Mouse (Mus musculus): Measurements from ENCODE around the gene Gm49486. TPM values are rescaled to one million over a fixed set of nuclear protein-coding genes. Genes with fewer than 3 reads are reported as not detected.

Gm49486 gene
- polyA plus RNA-seq, 1 experiment from 2014 or later: 0.43 TPM

DNA sequence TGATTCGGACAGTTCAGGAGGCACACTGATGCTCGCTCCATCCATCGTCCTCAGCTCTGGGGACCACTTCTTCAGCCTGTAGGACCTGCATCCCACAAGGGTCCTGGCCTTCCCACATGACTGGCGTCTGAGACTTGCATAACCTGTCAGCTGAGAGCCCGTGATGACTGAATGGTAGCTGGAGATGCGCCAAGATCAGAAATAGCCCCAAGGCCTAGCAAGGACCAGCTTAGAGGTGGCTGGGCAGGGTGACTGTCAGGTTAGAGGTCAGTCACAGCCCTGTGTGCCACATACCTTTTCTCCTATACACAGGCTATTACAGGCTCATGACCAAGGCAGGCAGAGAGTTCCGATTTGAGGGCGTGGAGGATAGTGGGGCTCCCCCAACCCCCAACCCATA, 33.7 kb upstream of the Gm49486 start:
- WGBS: 84% methylated on average over 8 of the region's 8 CpGs
- no peak for DNase-seq (ENCODE audit: low spot score)
- Histone ChIP-seq H3K4me1 (ENCODE audit: control insufficient read depth, insufficient read depth, low read length) (peaks cover 4% of the 10 kb centered on the region; the same call in 1 of the 2 replicates), H3K36me3 (ENCODE audit: control insufficient read depth, insufficient read depth, low read length) (no peaks in the 10 kb centered on the region), H3K9me3 (ENCODE audit: control insufficient read depth, low read length) (no peaks in the 10 kb centered on the region), H3K27me3 (ENCODE audit: control insufficient read depth, insufficient read depth, low read length) (no peaks in the 10 kb centered on the region), H3K9ac (ENCODE audit: low read length) (no peak overlapping the region), H3K27ac (replicated peaks; ENCODE audit: low read depth, low read length) (no peak overlapping the region), H3K4me2 (ENCODE audit: low read depth, severe bottlenecking) (no peak overlapping the region), H3K4me3 (ENCODE audit: low read depth, low read length) (no peak overlapping the region)
- ATAC-seq (ENCODE audit: insufficient number of reproducible peaks, low FRiP score, low TSS enrichment, low read depth): no peak

DNA sequence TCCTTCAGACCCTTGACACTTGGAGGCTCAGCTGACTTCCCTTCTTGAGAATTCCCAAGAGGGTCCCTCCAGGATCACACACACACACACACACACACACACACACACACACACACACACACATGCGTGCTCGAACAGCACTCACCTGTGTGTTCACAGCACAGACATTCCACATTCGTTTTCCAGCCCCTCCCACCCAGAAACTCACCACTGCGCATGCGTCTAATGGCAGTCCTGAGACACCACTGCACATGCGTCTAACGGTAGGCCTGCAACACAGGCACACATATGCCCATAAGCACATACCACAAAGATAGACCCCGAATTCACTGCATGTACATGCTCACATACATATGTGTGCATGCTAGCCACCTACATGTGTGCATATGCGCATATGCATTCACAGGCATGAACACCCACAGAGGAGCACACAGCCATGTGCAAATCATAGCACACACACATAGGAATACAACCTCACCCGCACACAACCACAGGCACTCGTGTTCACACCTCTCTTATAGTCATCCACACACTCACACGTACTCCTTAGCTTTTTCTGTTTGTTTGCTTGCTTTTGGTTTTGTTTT, 29.7 kb upstream of the Gm49486 start:
- H3K27me3 ChIP-seq (ENCODE audit: control insufficient read depth, insufficient read depth, low read length): no peaks in the 10 kb centered on the region
- ATAC-seq (ENCODE audit: insufficient number of reproducible peaks, low FRiP score, low TSS enrichment, low read depth): no peak
- H3K4me1 ChIP-seq (ENCODE audit: control insufficient read depth, insufficient read depth, low read length): peaks cover 12% of the 10 kb centered on the region
- DNase-seq (ENCODE audit: low spot score): no peak
- no peak overlapping the region for H3K4me3 ChIP-seq (ENCODE audit: low read depth, low read length)
- 91% methylated on average over 12 of the region's 12 CpGs for WGBS
- H3K4me2 ChIP-seq (ENCODE audit: low read depth, severe bottlenecking): no peak overlapping the region
- no peak overlapping the region for H3K9ac ChIP-seq (ENCODE audit: low read length)
- no peaks in the 10 kb centered on the region for H3K36me3 ChIP-seq (ENCODE audit: control insufficient read depth, insufficient read depth, low read length)
- H3K9me3 ChIP-seq (ENCODE audit: control insufficient read depth, low read length): no peaks in the 10 kb centered on the region
- no peak overlapping the region for H3K27ac ChIP-seq (replicated peaks; ENCODE audit: low read depth, low read length)

DNA sequence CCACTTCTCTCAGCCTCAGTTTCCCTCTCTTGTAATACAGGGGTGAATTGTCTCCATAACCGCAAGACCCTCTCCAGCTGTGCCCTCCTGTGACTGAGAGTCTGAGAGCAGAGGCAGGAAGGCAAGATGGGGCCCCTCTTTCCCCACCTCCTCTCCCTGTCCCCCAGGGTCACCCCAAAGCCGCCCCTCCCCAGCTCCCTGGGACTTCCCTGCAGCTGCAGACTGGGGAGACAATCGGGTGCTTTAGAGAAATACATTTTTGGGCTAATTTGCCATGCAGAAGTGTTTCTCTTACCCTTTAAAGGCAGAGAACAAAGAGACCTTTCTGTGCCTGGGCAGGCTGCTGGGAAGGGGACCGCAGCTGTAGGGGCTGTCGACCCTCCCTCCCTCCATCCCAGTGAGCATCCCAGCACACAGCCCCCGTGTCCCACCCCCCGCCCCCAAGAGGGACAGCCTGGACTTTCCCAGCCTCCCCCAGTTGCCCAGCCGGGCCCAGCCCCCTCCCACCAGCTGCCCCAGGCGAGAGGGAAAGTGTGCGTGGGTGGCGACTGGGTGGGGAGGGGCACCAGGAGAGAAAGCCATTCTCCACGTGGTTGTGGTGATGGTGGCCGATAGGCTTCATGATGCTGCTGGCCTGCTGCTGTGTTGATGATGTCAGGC, 27.6 kb upstream of the Gm49486 start:
- peak overlapping the region; percentile 8 for H3K9ac ChIP-seq (ENCODE audit: low read length)
- DNase-seq (ENCODE audit: low spot score): peak; percentile 41

DNA sequence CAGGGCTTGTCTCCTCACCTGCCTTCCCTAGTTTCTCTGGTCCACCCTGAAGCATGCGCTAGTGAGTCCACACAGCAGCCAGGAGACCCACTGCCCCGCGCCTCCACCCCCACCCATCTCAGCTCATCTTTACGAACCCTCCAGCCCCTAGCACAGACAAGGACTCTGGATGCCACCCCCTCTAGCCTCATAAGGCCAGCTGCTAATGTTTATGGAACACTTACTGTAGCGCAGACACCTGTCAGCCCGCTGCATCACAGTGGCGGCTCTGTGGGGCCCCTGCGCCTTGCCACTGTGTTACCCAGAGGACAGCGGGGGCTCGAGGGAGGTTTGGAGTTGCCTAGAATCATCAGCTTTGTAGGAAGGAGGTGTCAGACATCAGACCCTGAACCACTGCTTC, 26.6 kb upstream of the Gm49486 start:
- H3K9ac ChIP-seq (ENCODE audit: low read length): no peak overlapping the region
- H3K4me3 ChIP-seq (ENCODE audit: low read depth, low read length): no peak overlapping the region
- H3K9me3 ChIP-seq (ENCODE audit: control insufficient read depth, low read length): no peaks in the 10 kb centered on the region
- ATAC-seq (ENCODE audit: insufficient number of reproducible peaks, low FRiP score, low TSS enrichment, low read depth): peak; percentile 9; the same call in 1 of the 2 replicates
- peak overlapping the region; percentile 22; the same call in 1 of the 2 replicates for H3K27ac ChIP-seq (replicated peaks; ENCODE audit: low read depth, low read length)
- H3K4me1 ChIP-seq (ENCODE audit: control insufficient read depth, insufficient read depth, low read length): peaks cover 12% of the 10 kb centered on the region
- no peak for DNase-seq (ENCODE audit: low spot score)
- 22% methylated on average over 10 of the region's 10 CpGs for WGBS
- H3K36me3 ChIP-seq (ENCODE audit: control insufficient read depth, insufficient read depth, low read length): no peaks in the 10 kb centered on the region
- no peaks in the 10 kb centered on the region for H3K27me3 ChIP-seq (ENCODE audit: control insufficient read depth, insufficient read depth, low read length)
- H3K4me2 ChIP-seq (ENCODE audit: low read depth, severe bottlenecking): no peak overlapping the region

More for the DNA sequence above, 27.6 kb upstream of the Gm49486 start:
- 26% methylated on average over 13 of the region's 13 CpGs for WGBS
- Histone ChIP-seq H3K4me2 (ENCODE audit: low read depth, severe bottlenecking) (peak overlapping the region; percentile 17; the same call in 1 of the 2 replicates), H3K27me3 (ENCODE audit: control insufficient read depth, insufficient read depth, low read length) (no peaks in the 10 kb centered on the region), H3K4me3 (ENCODE audit: low read depth, low read length) (no peak overlapping the region), H3K27ac (replicated peaks; ENCODE audit: low read depth, low read length) (peak overlapping the region; percentile 37; the same call in 1 of the 2 replicates), H3K4me1 (ENCODE audit: control insufficient read depth, insufficient read depth, low read length) (peaks cover 12% of the 10 kb centered on the region), H3K9me3 (ENCODE audit: control insufficient read depth, low read length) (no peaks in the 10 kb centered on the region), H3K36me3 (ENCODE audit: control insufficient read depth, insufficient read depth, low read length) (no peaks in the 10 kb centered on the region)
- peak; percentile 61; the same call in 1 of the 2 replicates for ATAC-seq (ENCODE audit: insufficient number of reproducible peaks, low FRiP score, low TSS enrichment, low read depth)

DNA sequence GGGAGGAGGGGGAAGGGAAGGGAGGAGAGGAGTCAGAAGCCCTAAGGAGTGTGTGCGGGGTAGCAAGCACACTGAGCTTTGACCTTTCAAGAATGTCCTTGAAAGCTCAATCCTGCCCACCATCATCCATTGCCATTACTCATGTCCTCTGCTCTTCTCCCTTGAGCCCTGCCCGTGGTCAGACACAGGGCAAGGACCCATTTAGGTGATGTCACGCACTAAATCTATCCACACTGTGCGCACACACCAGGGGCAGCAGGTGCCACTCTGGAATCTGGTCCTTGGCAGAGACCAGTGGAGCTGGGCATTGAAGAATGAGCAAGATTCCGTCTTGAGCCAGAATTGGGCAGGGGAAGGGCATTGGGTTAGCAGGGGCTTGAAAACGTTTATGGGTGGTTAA, 21.0 kb upstream of the Gm49486 start:
- Histone ChIP-seq H3K36me3 (ENCODE audit: control insufficient read depth, insufficient read depth, low read length) (no peaks in the 10 kb centered on the region), H3K4me2 (ENCODE audit: low read depth, severe bottlenecking) (no peak overlapping the region), H3K4me3 (ENCODE audit: low read depth, low read length) (no peak overlapping the region), H3K27me3 (ENCODE audit: control insufficient read depth, insufficient read depth, low read length) (no peaks in the 10 kb centered on the region), H3K27ac (replicated peaks; ENCODE audit: low read depth, low read length) (no peak overlapping the region), H3K4me1 (ENCODE audit: control insufficient read depth, insufficient read depth, low read length) (no peaks in the 10 kb centered on the region), H3K9me3 (ENCODE audit: control insufficient read depth, low read length) (no peaks in the 10 kb centered on the region), H3K9ac (ENCODE audit: low read length) (no peak overlapping the region)
- WGBS: 78% methylated on average over 6 of the region's 6 CpGs
- DNase-seq (ENCODE audit: low spot score) (no peak), ATAC-seq (ENCODE audit: insufficient number of reproducible peaks, low FRiP score, low TSS enrichment, low read depth) (no peak)

DNA sequence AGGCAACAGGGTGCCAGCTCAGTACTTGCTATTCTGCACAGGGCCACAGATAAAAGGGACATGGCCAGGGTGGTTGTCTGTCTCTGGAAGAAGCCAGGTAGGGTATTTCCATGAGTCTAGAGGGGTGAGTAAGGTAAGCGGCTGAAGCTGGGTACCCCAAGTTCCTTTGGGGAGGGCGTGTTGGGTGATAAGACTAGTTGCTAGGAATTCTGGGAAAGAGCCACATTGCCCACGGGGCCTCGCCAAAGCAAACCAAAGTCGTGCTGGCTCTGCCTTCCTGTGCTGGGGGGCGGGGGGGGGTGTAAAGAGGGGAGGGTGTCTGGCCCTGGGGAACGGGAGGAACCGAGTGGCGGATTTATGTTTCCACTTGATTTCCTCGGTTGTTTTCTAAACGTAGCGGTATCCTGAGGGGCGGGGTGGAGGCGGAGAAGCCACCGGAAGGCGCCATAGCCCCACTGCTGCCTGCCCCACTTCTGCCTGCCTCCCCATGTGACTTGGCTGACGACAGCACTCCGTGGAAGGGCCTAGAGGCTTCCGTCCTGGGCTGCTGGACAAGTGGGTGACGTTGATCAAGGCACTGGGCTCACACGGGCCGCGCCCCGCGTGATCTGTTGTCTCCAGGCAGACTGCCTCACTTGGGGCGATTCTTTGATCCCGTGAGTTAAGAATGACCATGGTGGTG, 20.3 kb upstream of the Gm49486 start:
- WGBS: 77% methylated on average over 27 of the region's 27 CpGs
- no peaks in the 10 kb centered on the region for H3K27me3 ChIP-seq (ENCODE audit: control insufficient read depth, insufficient read depth, low read length)

DNA sequence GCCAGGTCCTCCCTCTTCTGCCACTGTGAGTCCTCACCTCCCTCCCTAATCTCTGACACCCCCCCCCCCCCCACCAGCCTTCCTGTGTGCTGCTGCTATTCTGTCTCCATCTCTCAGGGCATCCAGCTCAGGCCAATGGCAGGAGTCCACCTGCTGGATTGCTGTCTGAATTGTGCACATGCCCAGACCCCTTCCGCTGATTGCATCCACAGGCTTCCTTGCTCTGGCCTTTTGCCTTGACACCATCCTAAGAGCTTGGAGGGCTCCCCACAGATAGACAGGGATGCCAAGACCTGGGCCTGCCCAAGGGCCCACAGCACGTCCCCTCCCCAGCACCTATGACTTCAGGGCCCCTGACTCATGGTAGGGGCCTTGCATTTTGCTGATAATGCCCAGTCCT, 18.8 kb upstream of the Gm49486 start:
- no peaks in the 10 kb centered on the region for H3K36me3 ChIP-seq (ENCODE audit: control insufficient read depth, insufficient read depth, low read length)
- H3K27me3 ChIP-seq (ENCODE audit: control insufficient read depth, insufficient read depth, low read length): no peaks in the 10 kb centered on the region
- no peaks in the 10 kb centered on the region for H3K9me3 ChIP-seq (ENCODE audit: control insufficient read depth, low read length)
- no peak overlapping the region for H3K9ac ChIP-seq (ENCODE audit: low read length)
- DNase-seq (ENCODE audit: low spot score): no peak
- no peak overlapping the region for H3K4me3 ChIP-seq (ENCODE audit: low read depth, low read length)
- no peak overlapping the region for H3K4me2 ChIP-seq (ENCODE audit: low read depth, severe bottlenecking)
- H3K4me1 ChIP-seq (ENCODE audit: control insufficient read depth, insufficient read depth, low read length): no peaks in the 10 kb centered on the region
- no peak overlapping the region for H3K27ac ChIP-seq (replicated peaks; ENCODE audit: low read depth, low read length)
- no peak for ATAC-seq (ENCODE audit: insufficient number of reproducible peaks, low FRiP score, low TSS enrichment, low read depth)
- WGBS: 83% methylated on average over 2 of the region's 2 CpGs

More for the DNA sequence above, 20.3 kb upstream of the Gm49486 start:
- DNase-seq (ENCODE audit: low spot score) (no peak), ATAC-seq (ENCODE audit: insufficient number of reproducible peaks, low FRiP score, low TSS enrichment, low read depth) (no peak)
- H3K36me3 ChIP-seq (ENCODE audit: control insufficient read depth, insufficient read depth, low read length): no peaks in the 10 kb centered on the region
- H3K9me3 ChIP-seq (ENCODE audit: control insufficient read depth, low read length): no peaks in the 10 kb centered on the region
- H3K27ac ChIP-seq (replicated peaks; ENCODE audit: low read depth, low read length): no peak overlapping the region
- H3K9ac ChIP-seq (ENCODE audit: low read length): no peak overlapping the region
- no peaks in the 10 kb centered on the region for H3K4me1 ChIP-seq (ENCODE audit: control insufficient read depth, insufficient read depth, low read length)
- no peak overlapping the region for H3K4me2 ChIP-seq (ENCODE audit: low read depth, severe bottlenecking)
- no peak overlapping the region for H3K4me3 ChIP-seq (ENCODE audit: low read depth, low read length)

DNA sequence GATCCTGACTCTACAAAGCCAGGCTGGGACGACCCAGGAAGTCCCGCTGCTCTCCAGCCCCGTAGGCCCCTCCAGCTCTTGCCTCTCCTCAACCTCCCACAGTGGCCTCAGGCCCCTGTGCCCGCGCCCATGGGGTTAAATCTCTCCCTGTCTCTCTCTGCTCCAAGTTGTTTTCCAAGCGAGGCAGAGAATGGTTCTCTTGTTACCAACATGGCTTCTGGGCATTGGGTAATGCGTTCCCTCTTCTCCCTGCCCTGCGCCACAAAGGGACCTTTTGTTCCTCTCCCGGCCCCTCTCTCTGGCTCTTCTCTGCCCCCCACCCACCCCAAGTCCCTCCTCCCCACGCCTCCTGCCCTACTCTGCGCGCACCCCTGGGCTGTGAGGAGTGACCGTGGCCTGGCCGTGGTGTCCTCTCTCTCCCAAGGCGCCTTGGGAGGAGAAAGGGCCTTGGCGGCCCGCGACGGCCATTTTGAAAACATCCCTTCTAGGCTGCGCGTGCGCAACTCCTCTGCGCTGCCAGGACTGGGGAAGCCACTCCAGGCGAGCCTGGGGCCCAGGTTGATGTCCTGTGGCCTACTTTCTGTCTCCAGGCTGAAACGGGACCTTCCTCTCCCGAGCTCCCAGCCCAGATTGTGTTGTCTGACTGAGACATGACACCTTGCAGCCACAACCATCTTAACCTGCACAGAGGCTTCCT, 16.3 kb upstream of the Gm49486 start:
- Histone ChIP-seq H3K4me1 (ENCODE audit: control insufficient read depth, insufficient read depth, low read length) (no peaks in the 10 kb centered on the region), H3K27me3 (ENCODE audit: control insufficient read depth, insufficient read depth, low read length) (no peaks in the 10 kb centered on the region), H3K27ac (replicated peaks; ENCODE audit: low read depth, low read length) (no peak overlapping the region), H3K9ac (ENCODE audit: low read length) (no peak overlapping the region), H3K4me2 (ENCODE audit: low read depth, severe bottlenecking) (no peak overlapping the region), H3K9me3 (ENCODE audit: control insufficient read depth, low read length) (no peaks in the 10 kb centered on the region), H3K4me3 (ENCODE audit: low read depth, low read length) (no peak overlapping the region), H3K36me3 (ENCODE audit: control insufficient read depth, insufficient read depth, low read length) (no peaks in the 10 kb centered on the region)
- DNase-seq (ENCODE audit: low spot score): no peak
- ATAC-seq (ENCODE audit: insufficient number of reproducible peaks, low FRiP score, low TSS enrichment, low read depth): no peak
- whole genome bisulfite sequencing: 91% methylated on average over 26 of the region's 26 CpGs

All from limb, embryonic 11.5 days (tissue).